Mouse (Mus musculus) bone marrow, adult 2 months (tissue): Measurements from ENCODE around the gene Sema6b.

Experiments used
- CTCF ChIP-seq: fragments of 200-500 bp; IDR thresholded peaks from 2 replicates; pipeline ENCODE4 v1.5.1; 2011; ENCODE audit warnings: low read length, control low read depth; ENCODE audit not compliant: control insufficient read depth, insufficient read depth
- POLR2A ChIP-seq: fragments of 200-500 bp; IDR thresholded peaks from 2 replicates; pipeline ENCODE4 v1.6.1; 2011; ENCODE audit warnings: low read depth, mild to moderate bottlenecking, control low read depth, low read length, borderline replicate concordance; ENCODE audit not compliant: control insufficient read depth

- TF ChIP-seq CTCF (no peak), POLR2A (no peak)
Observed at GRCm38 (mm10) chr17:56116193-56116592, 23.9 kb downstream of the Sema6b start.
